Mouse (Mus musculus) gastrocnemius, postnatal 36 days (tissue): ENCODE data around the gene Cyb561d2. TPM values are rescaled to one million over a fixed set of nuclear protein-coding genes. Genes with fewer than 3 reads are reported as not detected.

Experiments used
- DNase-seq, 2 experiments: peaks; one replicate each; pipeline ENCODE4 v3.0.0; 2022
- intact Hi-C: fragments of 180-260 bp; cut with DNase I; formaldehyde crosslinking; loops from one replicate; pipeline ENCODE4 v1.15.1; 2025
- long read RNA-seq, 2 experiments: library from polyadenylated mRNA; stranded (forward); transcript quantifications; one replicate each; pipeline ENCODE4 v2.0.0; 2021
- total RNA-seq, 2 experiments: library from RNA; stranded (reverse); gene quantifications; 2 replicates each; pipeline ENCODE4 v1.2.3; 2021

The Cyb561d2 gene
- total RNA-seq: 1 to 10 TPM; 2.3 to 3.4 TPM
- long read RNA-seq, experiment 1, transcript Cyb561d2-205 (4 exons, 1,162 nt): major isoform, 5 of 7 reads
- long read RNA-seq, experiment 1, partial matches to known transcripts: 0 of 7 reads
- long read RNA-seq, experiment 1, other reads (novel, unspliced or antisense): 0 of 7 reads
- long read RNA-seq, experiment 2, partial matches to known transcripts: 0 of 4 reads
- long read RNA-seq, experiment 2, other reads (novel, unspliced or antisense): 0 of 4 reads

- intact Hi-C loops: no loop called here
These were observed at the start of gene Cyb561d2, which contains the start of gene Nprl2 for GRCm38 (mm10) chr9:107541474-107542351. Cyb561d2 (minus strand) TSS chr9:107542193. Nprl2 (plus strand) TSS chr9:107542226.

GRCm38 (mm10) chr9:107590773-107591060 lies 48.7 kb upstream of the Cyb561d2 start:
- intact Hi-C loops: no loop called here

More at GRCm38 (mm10) chr9:107541474-107542351, at the start of gene Cyb561d2, which contains the start of gene Nprl2:
- peak; percentile 91 to 93 for DNase-seq

GRCm38 (mm10) chr9:107590058-107590772 lies 48.2 kb upstream of the Cyb561d2 start:
- DNase-seq: peak; percentile 61 to 67
- intact Hi-C loops: no loop called here

More at GRCm38 (mm10) chr9:107590773-107591060, 48.7 kb upstream of the Cyb561d2 start:
- no peak for DNase-seq

GRCm38 (mm10) chr9:107587833-107588639 lies 46.0 kb upstream of the Cyb561d2 start:
- intact Hi-C loops: no loop called here
- no peak for DNase-seq

GRCm38 (mm10) chr9:107586974-107587832 lies 45.2 kb upstream of the Cyb561d2 start, which contains the start of gene Ifrd2:
Ifrd2 (plus strand) TSS chr9:107587642.
- DNase-seq: peak; percentile 91 to 95
- intact Hi-C loops: no loop called here

GRCm38 (mm10) chr9:107586504-107586903 lies 44.5 kb upstream of the Cyb561d2 start:
- intact Hi-C loops: no loop called here
- no peak for DNase-seq

- no peak for DNase-seq
- intact Hi-C loops: no loop called here
These were observed 41.2 kb upstream of the Cyb561d2 start for GRCm38 (mm10) chr9:107583174-107583573.

- intact Hi-C loops: no loop called here
- no peak for DNase-seq
These were observed 40.6 kb upstream of the Cyb561d2 start for GRCm38 (mm10) chr9:107582509-107583062.

- intact Hi-C loops: no loop called here
- no peak for DNase-seq
These were observed 39.6 kb upstream of the Cyb561d2 start for GRCm38 (mm10) chr9:107581584-107581983.

- intact Hi-C loops: no loop called here
These were observed 38.7 kb upstream of the Cyb561d2 start, which contains the start of gene Hyal3 for GRCm38 (mm10) chr9:107580501-107581317. Hyal3 (plus strand) TSS chr9:107580818.

GRCm38 (mm10) chr9:107579023-107579900 lies 37.3 kb upstream of the Cyb561d2 start:
- intact Hi-C loops: no loop called here
- DNase-seq: no peak

More at GRCm38 (mm10) chr9:107580501-107581317, 38.7 kb upstream of the Cyb561d2 start, which contains the start of gene Hyal3:
- DNase-seq: peak; percentile 82 to 86

GRCm38 (mm10) chr9:107578587-107578986 lies 36.6 kb upstream of the Cyb561d2 start, which contains the start of gene Naa80:
Naa80 (plus strand) TSS chr9:107578887.
- DNase-seq: no peak
- intact Hi-C loops: no loop called here

- no peak for DNase-seq
- intact Hi-C loops: no loop called here
These were observed 35.9 kb upstream of the Cyb561d2 start for GRCm38 (mm10) chr9:107577871-107578270.

GRCm38 (mm10) chr9:107576357-107577107 lies 34.5 kb upstream of the Cyb561d2 start, which contains the start of gene Hyal1:
Hyal1 (plus strand) TSS chr9:107576927.
- intact Hi-C loops: no loop called here

GRCm38 (mm10) chr9:107575579-107576356 lies 33.8 kb upstream of the Cyb561d2 start:
- intact Hi-C loops: no loop called here
- DNase-seq: no peak

More at GRCm38 (mm10) chr9:107576357-107577107, 34.5 kb upstream of the Cyb561d2 start, which contains the start of gene Hyal1:
- peak; percentile 77 to 85 for DNase-seq
